Mouse (Mus musculus) hindbrain, embryonic 11.5 days (tissue): ENCODE measurements around the gene Ctnnd2. TPM values are rescaled to one million over a fixed set of nuclear protein-coding genes. Genes with fewer than 3 reads are reported as not detected.

Source experiments
- ATAC-seq: fragments of 200-750 bp; cut with Nextera tagmentation; 2 replicates; pipeline ENCODE4 v1.8.0; 2017; ENCODE audit warnings: mild to moderate bottlenecking, moderate TSS enrichment, moderate library complexity; ENCODE audit not compliant: low FRiP score
- DNase-seq: peaks from one replicate; pipeline ENCODE4 v3.0.0-alpha.2; 2015; ENCODE audit warnings: low spot score
- H3K27ac ChIP-seq: fragments of 300-500 bp; sonication (generic); 2 replicates; pipeline ENCODE4 v1.5.1; 2014; ENCODE audit warnings: mild to moderate bottlenecking, low read depth, low read length
- H3K27me3 ChIP-seq: fragments of 300-500 bp; sonication (generic); 2 replicates; pipeline ENCODE4 v1.6.1; 2014; ENCODE audit warnings: mild to moderate bottlenecking, low read length, moderate library complexity, mixed read lengths; ENCODE audit not compliant: control insufficient read depth, insufficient read depth
- H3K36me3 ChIP-seq: fragments of 300-500 bp; sonication (generic); 2 replicates; pipeline ENCODE4 v1.6.1; 2014; ENCODE audit warnings: mild to moderate bottlenecking, low read length, moderate library complexity, mixed read lengths; ENCODE audit not compliant: control insufficient read depth, insufficient read depth
- H3K4me1 ChIP-seq: fragments of 300-500 bp; sonication (generic); replicated peaks from 2 replicates; pipeline ENCODE4 v1.6.1; 2014; ENCODE audit warnings: low read length, mixed read lengths; ENCODE audit not compliant: control insufficient read depth, insufficient read depth
- H3K4me2 ChIP-seq: fragments of 300-500 bp; sonication (generic); replicated peaks from 2 replicates; pipeline ENCODE4 v1.6.1; 2014; ENCODE audit warnings: mild to moderate bottlenecking, low read depth, low read length
- H3K4me3 ChIP-seq: fragments of 300-500 bp; sonication (generic); 2 replicates; pipeline ENCODE4 v1.5.1; 2014; ENCODE audit warnings: low read depth, low read length
- H3K9ac ChIP-seq: fragments of 300-500 bp; sonication (generic); 2 replicates; pipeline ENCODE4 v1.6.1; 2014; ENCODE audit warnings: low read depth, low read length
- H3K9me3 ChIP-seq: fragments of 300-500 bp; sonication (generic); 2 replicates; pipeline ENCODE4 v1.6.1; 2016; ENCODE audit warnings: low read length; ENCODE audit not compliant: control insufficient read depth
- WGBS: fragments of 180-500 bp; shearing (Covaris S2); extraction: QIAGEN DNeasy Blood & Tissue Kit; methylation state at CpG from one replicate; pipeline ENCODE4 v1.1.7; 2014; 5-methylcytosine and 5-hydroxymethylcytosine counted together
- polyA plus RNA-seq: library from polyadenylated mRNA; unstranded; fragments of >200 nt; fragmentation: Nextera tagmentation; extraction: Ambion mirVana; gene quantifications from 2 replicates; pipeline ENCODE4 v1.2.1, GENCODE M21; 2014

The Ctnnd2 gene
- polyA plus RNA-seq, 1 experiment from 2014 or later: 32.2 TPM

DNA sequence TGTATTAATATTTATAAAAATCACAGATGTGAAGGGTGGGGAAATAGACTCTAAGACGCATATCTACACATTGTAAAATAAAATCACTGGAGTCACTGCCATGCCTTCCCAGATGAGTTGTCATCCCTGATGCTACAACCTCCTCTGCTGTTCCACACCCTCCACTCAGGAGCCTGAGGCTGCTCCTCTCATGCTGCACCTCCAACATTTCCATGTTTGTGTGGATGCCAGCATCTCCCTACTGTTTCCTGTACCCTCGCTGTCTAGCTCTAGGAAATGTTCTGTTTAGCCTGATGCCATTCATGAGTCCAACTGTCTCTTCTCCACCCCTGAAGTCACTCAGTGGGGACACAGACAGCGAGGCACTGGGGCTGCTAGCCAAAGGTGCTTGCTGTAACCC, 620.9 kb downstream of the Ctnnd2 start:
- Histone ChIP-seq H3K9ac (no peak overlapping the region), H3K4me3 (no peak overlapping the region), H3K9me3 (no peaks in the 10 kb centered on the region), H3K4me1 (no peaks in the 10 kb centered on the region), H3K27me3 (no peaks in the 10 kb centered on the region), H3K36me3 (no peaks in the 10 kb centered on the region), H3K27ac (no peak overlapping the region), H3K4me2 (no peak overlapping the region)
- DNase-seq (no peak), ATAC-seq (no peak)
- 94% methylated on average over 3 of the region's 3 CpGs for WGBS

GRCm38 (mm10) chr15:30795723-30796122, 623.3 kb downstream of the Ctnnd2 start:
- Histone ChIP-seq H3K9ac (no peak overlapping the region), H3K4me2 (no peak overlapping the region), H3K9me3 (no peaks in the 10 kb centered on the region), H3K27ac (no peak overlapping the region), H3K27me3 (no peaks in the 10 kb centered on the region), H3K4me3 (no peak overlapping the region), H3K36me3 (no peaks in the 10 kb centered on the region), H3K4me1 (no peaks in the 10 kb centered on the region)
- WGBS: 97% methylated on average over 3 of the region's 3 CpGs
- ATAC-seq: no peak
- no peak for DNase-seq

- peak; percentile 14 for DNase-seq
- peak; percentile 59 for ATAC-seq
- H3K4me3 ChIP-seq: no peak overlapping the region
- no peak overlapping the region for H3K9ac ChIP-seq
- no peaks in the 10 kb centered on the region for H3K9me3 ChIP-seq
- no peak overlapping the region for H3K4me2 ChIP-seq
- no peak overlapping the region for H3K27ac ChIP-seq
- H3K4me1 ChIP-seq: no peaks in the 10 kb centered on the region
- no peaks in the 10 kb centered on the region for H3K27me3 ChIP-seq
- H3K36me3 ChIP-seq: no peaks in the 10 kb centered on the region
- 81% methylated on average over 17 of the region's 17 CpGs for WGBS
Measured at GRCm38 (mm10) chr15:30827424-30828263, 655.3 kb downstream of the Ctnnd2 start.

GRCm38 (mm10) chr15:30857277-30858176, 685.1 kb downstream of the Ctnnd2 start:
- DNase-seq: peak; percentile 3
- no peak for ATAC-seq
- 80% methylated on average over 17 of the region's 17 CpGs for WGBS

DNA sequence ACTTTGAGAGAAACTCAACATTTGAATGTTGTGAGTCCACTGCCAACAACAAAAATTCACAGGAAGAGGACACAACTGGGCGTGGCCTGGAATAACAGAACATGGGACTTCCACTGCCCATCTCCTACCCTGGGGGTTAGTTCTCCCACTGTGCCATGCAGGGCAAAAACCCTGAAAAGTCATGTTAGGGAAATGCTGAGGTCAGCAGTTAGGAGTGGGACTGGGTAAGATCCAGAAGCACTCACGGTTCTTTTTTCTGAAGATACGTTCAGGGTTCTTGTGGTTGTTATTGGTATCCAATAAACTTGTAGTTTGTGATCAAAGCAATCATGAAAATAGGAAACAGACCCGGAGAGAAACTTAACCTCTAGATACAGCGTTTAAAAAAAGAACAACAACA, 695.0 kb downstream of the Ctnnd2 start:
- ATAC-seq (no peak), DNase-seq (no peak)
- H3K4me2 ChIP-seq: no peak overlapping the region
- no peaks in the 10 kb centered on the region for H3K4me1 ChIP-seq
- no peaks in the 10 kb centered on the region for H3K36me3 ChIP-seq
- 92% methylated on average over 5 of the region's 5 CpGs for WGBS
- no peaks in the 10 kb centered on the region for H3K27me3 ChIP-seq
- H3K4me3 ChIP-seq: no peak overlapping the region
- no peak overlapping the region for H3K27ac ChIP-seq
- no peaks in the 10 kb centered on the region for H3K9me3 ChIP-seq
- H3K9ac ChIP-seq: no peak overlapping the region

More at GRCm38 (mm10) chr15:30857277-30858176, 685.1 kb downstream of the Ctnnd2 start:
- Histone ChIP-seq H3K4me2 (no peak overlapping the region), H3K27ac (no peak overlapping the region), H3K9ac (no peak overlapping the region), H3K27me3 (no peaks in the 10 kb centered on the region), H3K36me3 (no peaks in the 10 kb centered on the region), H3K4me3 (no peak overlapping the region), H3K4me1 (no peaks in the 10 kb centered on the region), H3K9me3 (no peaks in the 10 kb centered on the region)

DNA sequence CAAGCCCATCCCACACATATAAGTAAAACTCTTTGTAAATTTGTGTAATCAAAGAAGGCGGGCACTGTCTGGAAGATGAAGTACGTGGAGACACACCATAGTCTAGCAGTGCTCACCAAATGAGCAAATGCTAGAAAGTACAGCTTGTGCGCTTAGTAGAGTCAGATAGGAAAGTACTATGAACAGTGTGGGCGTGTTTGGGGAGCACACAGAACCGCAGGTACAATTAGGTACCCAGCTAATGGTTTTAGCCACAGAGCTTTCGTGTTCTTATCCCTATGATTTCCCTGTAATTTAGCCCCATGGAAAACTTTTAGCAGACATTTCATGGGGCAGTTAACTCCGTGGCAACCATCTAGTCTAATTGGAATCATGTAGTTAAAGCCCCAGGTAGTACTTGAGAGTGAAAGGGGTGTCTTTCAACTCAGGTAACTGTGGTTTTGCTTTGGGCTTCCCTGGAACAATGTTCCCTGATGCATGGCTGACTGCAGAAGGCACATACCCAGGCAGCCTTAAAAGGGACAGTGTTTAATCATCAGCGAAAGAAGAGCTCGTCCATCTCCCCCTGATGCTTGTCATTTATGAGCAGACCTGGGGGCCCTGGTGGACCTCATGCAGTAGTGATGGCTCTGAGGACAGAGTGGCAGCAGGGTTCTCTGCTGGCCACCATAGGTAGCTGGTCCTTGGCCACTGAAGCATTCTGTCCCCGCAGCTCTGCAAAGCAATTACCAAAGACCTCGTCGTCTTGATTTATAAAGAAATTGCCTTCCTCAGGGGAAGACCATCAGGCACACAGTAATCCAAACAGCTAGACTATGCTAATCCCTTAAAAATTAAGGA, 697.5 kb downstream of the Ctnnd2 start:
- Histone ChIP-seq H3K27ac (no peak overlapping the region), H3K4me2 (no peak overlapping the region), H3K36me3 (no peaks in the 10 kb centered on the region), H3K4me3 (no peak overlapping the region), H3K27me3 (no peaks in the 10 kb centered on the region), H3K9me3 (no peaks in the 10 kb centered on the region), H3K4me1 (no peaks in the 10 kb centered on the region), H3K9ac (no peak overlapping the region)
- DNase-seq (no peak), ATAC-seq (no peak)
- WGBS: 86% methylated on average over 12 of the region's 12 CpGs

DNA sequence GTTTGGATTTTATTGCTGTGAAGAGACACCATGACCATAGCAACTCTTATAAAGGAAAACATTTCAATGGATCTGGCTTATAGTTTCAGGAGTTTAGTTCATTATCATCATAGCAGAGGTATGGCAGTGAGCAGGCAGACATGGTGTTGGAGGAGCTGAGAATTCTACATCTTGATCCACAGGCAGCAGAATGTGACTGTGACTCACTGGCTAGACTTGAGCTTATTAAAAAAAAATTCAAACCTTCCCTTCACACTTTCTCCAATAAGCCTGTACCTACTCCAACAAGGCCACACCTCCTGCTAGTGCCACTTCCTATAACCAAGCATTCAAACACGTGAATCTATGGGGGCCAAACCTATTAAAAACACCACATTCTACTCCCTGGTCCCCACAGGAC, 703.1 kb downstream of the Ctnnd2 start:
- no peak overlapping the region for H3K4me3 ChIP-seq
- WGBS: 59% methylated on average over 1 of the region's 1 CpGs
- no peaks in the 10 kb centered on the region for H3K36me3 ChIP-seq
- no peak overlapping the region for H3K4me2 ChIP-seq
- no peaks in the 10 kb centered on the region for H3K27me3 ChIP-seq
- DNase-seq: no peak
- H3K27ac ChIP-seq: no peak overlapping the region
- H3K4me1 ChIP-seq: no peaks in the 10 kb centered on the region
- H3K9me3 ChIP-seq: no peaks in the 10 kb centered on the region
- ATAC-seq: no peak
- H3K9ac ChIP-seq: no peak overlapping the region

DNA sequence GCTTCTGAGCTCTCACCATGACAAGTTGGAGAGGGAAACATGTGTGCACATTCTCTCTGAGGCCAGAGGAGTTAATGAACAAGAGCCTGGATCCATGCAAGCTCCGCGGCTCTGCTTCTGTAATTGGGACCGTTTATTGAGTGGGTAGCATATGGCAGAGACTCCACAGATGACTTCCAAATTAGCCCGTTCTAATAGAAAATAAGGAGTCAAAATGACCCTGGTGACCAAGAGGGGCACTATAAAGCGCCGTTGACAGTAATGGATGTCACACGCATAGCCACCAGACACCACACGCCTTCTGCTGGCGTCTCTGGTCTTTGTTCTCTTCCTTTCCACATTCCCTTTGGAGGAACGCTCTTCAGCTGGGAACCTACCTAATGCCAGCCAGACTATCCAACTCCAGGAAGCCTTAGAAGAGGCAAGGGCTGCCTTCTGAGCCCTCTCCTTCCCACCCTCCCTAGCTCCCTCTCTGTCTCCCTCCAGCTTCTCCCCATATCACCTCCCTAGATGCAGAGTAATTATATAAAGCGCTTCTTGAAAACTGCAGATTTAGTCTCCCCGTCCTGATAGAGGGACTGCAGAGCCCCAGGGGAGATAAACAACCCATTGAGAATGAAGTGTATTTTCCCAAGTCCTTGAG, 712.4 kb downstream of the Ctnnd2 start:
- WGBS: 71% methylated on average over 12 of the region's 12 CpGs
- no peaks in the 10 kb centered on the region for H3K36me3 ChIP-seq
- H3K9me3 ChIP-seq: no peaks in the 10 kb centered on the region
- peak overlapping the region; percentile 48; the same call in 1 of the 2 replicates for H3K27ac ChIP-seq
- DNase-seq: peak; percentile 31
- no peaks in the 10 kb centered on the region for H3K27me3 ChIP-seq
- H3K4me1 ChIP-seq: no peaks in the 10 kb centered on the region
- no peak overlapping the region for H3K4me2 ChIP-seq
- no peak overlapping the region for H3K4me3 ChIP-seq
- no peak overlapping the region for H3K9ac ChIP-seq
- peak; percentile 84 for ATAC-seq
